Mouse (Mus musculus): ENCODE data around the gene Mapkapk2. TPM values are rescaled to one million over a fixed set of nuclear protein-coding genes. Genes with fewer than 3 reads are reported as not detected.

Gene Mapkapk2
- polyA plus RNA-seq, 1 experiment from 2014 or later = 93.0 TPM

DNA sequence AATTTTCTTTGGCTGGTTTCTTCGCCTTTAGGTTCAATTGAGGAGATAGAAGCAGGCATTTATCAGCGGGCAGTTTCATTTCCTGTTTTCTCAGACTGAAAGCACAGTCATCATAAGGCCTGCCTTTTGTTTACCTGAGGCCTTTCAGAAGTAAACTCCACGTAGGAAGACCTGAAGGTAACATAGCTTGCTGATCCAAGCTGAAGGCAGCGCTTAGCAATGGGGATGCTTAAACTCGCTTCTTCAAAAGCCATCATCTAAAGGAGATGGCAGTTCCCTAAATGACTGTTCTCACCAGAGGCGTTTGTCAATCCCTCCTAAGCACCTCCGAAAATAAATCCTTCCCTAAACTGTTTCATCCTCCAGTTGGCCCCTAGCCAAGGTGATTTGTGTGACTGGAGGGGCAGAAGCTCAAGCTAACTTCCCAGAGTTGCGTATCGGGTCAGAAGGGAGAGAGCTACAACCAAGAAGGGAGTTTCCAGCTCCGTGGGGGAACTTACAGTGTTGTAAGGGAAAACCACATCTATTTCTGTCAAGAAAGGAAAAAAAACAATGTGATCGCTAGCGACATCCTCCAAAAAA is 13.0 kb upstream of the Mapkapk2 start:
- no peak for ATAC-seq (ENCODE audit: insufficient number of reproducible peaks, low FRiP score)
- peak overlapping the region; percentile 64 for H3K27ac ChIP-seq (ENCODE audit: poor library complexity, severe bottlenecking)
- H3K9ac ChIP-seq = no peak overlapping the region; the same call in 1 of the 2 replicates
- 53% methylated on average over 12 of the region's 12 CpGs for WGBS
- H3K36me3 ChIP-seq = no peaks in the 10 kb centered on the region
- no peak overlapping the region for H3K4me3 ChIP-seq
- H3K4me2 ChIP-seq = no peak overlapping the region
- H3K27me3 ChIP-seq (replicated peaks) = no peaks in the 10 kb centered on the region
- H3K4me1 ChIP-seq (replicated peaks) = peaks cover 60% of the 10 kb centered on the region
- H3K9me3 ChIP-seq (replicated peaks) = no peaks in the 10 kb centered on the region

DNA sequence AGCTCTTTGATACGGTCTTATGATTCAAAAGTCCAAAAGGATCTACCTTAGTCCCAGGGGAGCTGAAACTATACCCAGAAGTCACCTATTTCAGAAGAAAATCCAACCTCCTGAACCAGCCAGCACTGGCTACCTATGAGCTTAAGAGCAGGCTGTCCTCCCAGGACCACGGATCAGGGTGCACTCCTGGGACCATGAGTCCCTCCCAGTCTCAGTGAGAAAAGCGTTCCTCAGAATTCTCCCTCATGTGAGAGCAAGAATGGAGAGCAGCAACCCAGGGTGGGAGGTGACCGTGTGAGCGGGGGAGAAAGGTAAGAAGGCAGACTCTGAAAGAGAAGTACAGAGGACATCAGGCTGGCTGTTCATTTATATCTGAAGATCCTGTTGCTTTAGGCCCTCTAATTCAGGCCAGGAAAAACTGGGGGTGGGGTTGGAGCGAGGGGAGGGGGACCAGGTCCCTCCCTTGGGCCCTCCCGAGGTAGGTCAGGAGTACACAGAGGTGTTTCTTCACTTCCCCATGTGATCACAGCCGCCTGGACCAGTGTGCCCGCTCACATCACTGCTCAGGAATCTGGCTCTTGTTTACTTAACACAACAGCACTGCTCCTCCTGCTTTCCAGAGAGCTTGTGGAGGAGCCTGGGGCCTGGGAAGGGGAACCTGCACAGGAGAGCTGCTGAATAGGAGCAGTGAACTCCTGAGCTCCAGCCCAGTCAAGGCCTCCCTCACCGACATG is 10.1 kb upstream of the Mapkapk2 start:
- no peaks in the 10 kb centered on the region for H3K9me3 ChIP-seq (replicated peaks)
- peak overlapping the region; percentile 77 for H3K27ac ChIP-seq (ENCODE audit: poor library complexity, severe bottlenecking)
- no peak overlapping the region for H3K4me3 ChIP-seq
- peaks cover 53% of the 10 kb centered on the region for H3K4me1 ChIP-seq (replicated peaks)
- ATAC-seq (ENCODE audit: insufficient number of reproducible peaks, low FRiP score) = peak; percentile 79
- WGBS = 40% methylated on average over 10 of the region's 10 CpGs
- H3K27me3 ChIP-seq (replicated peaks) = no peaks in the 10 kb centered on the region
- H3K9ac ChIP-seq = peak overlapping the region; percentile 13; the same call in 1 of the 2 replicates
- no peaks in the 10 kb centered on the region for H3K36me3 ChIP-seq
- H3K4me2 ChIP-seq = no peak overlapping the region; the same call in 1 of the 2 replicates

DNA sequence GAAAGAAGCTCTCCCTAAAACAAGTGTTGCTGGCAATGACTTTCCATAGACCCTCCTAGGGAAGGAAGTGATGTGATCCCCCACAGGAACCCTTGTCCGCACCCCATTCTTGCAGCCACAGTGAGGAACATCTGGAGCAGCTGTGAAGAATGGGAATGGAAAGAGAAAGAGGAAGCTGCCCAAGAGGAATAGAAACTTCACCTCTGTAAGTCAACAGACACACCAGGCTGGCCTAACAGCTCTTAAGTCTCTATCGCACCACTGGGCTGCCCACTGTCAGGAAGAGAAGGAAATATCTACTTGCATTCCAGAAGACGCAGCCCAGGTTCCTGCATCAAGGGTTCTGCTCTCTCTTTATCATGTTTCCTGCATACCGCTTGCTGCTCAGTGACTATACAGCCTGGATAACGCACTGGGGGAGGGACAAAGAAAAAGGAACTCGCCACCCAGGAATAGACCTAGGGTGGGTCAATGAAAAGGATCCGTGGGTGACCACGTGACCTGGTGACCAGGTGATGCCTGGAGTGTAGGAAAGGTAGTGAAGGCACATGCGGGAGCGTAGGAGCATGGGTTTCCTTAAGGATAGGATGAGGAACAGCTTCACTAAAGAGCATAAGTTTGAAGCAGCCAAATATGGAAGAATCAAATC is 6.3 kb upstream of the Mapkapk2 start:
- Histone ChIP-seq H3K27ac (ENCODE audit: poor library complexity, severe bottlenecking) (peak overlapping the region; percentile 35; the same call in 1 of the 2 replicates), H3K36me3 (no peaks in the 10 kb centered on the region), H3K9me3 (replicated peaks) (no peaks in the 10 kb centered on the region), H3K4me2 (peak overlapping the region; percentile 4; the same call in 1 of the 2 replicates), H3K27me3 (replicated peaks) (no peaks in the 10 kb centered on the region), H3K4me3 (no peak overlapping the region), H3K4me1 (replicated peaks) (peaks cover 27% of the 10 kb centered on the region), H3K9ac (no peak overlapping the region)
- 0 out of 2 replicates have a peak, but pooled peaks have one; percentile 15 for ATAC-seq (ENCODE audit: insufficient number of reproducible peaks, low FRiP score)
- 39% methylated on average over 10 of the region's 10 CpGs for WGBS

DNA sequence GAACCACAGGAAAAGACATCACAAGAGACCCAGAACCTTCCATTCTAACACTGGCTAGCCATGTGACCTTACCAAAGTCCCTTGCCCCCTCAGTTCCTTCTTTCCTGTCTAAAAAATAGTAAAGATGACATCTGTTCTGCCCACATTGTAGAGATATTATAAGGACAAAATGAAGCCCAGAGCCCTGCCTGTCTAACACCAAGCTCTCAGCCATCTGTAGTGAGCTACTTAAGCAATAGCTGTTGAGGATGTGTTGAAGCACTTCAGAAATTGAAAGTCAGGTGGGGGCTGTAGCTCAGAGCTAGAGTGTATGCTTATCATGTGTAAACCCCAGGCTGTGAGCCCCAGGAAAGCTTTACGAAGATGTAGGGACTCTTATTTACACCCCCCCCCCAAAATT is 3.2 kb upstream of the Mapkapk2 start:
- ATAC-seq (ENCODE audit: insufficient number of reproducible peaks, low FRiP score) = no peak

DNA sequence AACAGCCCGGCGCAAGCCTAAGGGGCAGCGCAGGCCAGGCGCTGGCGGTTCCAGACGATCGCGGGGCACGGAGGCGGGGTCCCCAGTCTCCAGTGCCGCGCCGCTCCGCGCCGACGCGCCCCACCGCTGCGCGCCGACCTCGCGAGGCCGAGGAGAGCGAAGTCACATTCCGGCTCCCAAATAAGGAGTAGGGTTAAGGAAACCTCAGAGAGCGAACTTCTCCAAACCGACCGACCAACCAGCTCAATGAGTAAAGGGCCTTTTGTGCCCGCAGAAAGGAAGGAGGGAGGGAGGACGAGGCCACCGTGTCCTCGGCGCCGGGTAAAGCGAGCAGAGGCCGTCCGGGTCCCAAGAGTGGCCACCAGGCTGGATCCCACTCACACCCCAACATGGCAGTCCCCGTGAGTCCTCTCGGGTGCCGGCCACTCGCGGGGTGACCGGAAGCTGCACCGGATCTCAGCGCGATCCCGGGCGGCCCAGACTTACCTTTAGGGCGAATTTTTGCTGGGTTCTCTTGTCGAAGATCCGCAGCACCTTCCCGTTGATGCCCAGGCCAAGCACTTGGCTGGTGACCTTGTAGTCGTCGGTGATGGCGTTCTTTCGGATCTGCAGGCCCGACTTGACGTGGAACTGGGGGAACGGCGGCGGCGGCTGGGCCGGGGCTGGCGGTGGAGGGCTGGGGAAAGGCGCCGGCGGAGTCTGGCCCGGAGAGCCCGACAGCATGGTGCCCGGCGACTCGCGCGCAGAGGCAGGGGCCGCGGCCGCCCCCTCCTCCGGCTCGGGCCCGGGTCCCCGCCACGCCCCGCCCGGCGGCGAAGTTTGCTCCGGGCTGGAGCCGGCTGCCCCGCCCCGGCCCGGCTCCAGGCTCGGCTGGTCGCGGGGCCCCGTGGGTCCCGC is 575 bp downstream of the Mapkapk2 start:
- Histone ChIP-seq H3K36me3 (no peaks in the 10 kb centered on the region), H3K4me1 (replicated peaks) (peaks cover 44% of the 10 kb centered on the region), H3K27me3 (replicated peaks) (no peaks in the 10 kb centered on the region), H3K4me2 (peak overlapping the region; percentile 89), H3K9ac (peak overlapping the region; percentile 98), H3K4me3 (peak overlapping the region; percentile 87), H3K9me3 (replicated peaks) (no peaks in the 10 kb centered on the region), H3K27ac (ENCODE audit: poor library complexity, severe bottlenecking) (peak overlapping the region; percentile 96)
- 1% methylated on average over 90 of the region's 98 CpGs for WGBS
- peak; percentile 41 for ATAC-seq (ENCODE audit: insufficient number of reproducible peaks, low FRiP score)

More for the DNA sequence above, 3.2 kb upstream of the Mapkapk2 start:
- H3K4me1 ChIP-seq (replicated peaks) = peaks cover 22% of the 10 kb centered on the region
- H3K27me3 ChIP-seq (replicated peaks) = no peaks in the 10 kb centered on the region
- WGBS = 56% methylated on average over 1 of the region's 1 CpGs
- H3K36me3 ChIP-seq = no peaks in the 10 kb centered on the region
- no peak overlapping the region for H3K9ac ChIP-seq
- no peaks in the 10 kb centered on the region for H3K9me3 ChIP-seq (replicated peaks)
- H3K4me3 ChIP-seq = no peak overlapping the region
- H3K27ac ChIP-seq (ENCODE audit: poor library complexity, severe bottlenecking) = no peak overlapping the region
- no peak overlapping the region for H3K4me2 ChIP-seq

DNA sequence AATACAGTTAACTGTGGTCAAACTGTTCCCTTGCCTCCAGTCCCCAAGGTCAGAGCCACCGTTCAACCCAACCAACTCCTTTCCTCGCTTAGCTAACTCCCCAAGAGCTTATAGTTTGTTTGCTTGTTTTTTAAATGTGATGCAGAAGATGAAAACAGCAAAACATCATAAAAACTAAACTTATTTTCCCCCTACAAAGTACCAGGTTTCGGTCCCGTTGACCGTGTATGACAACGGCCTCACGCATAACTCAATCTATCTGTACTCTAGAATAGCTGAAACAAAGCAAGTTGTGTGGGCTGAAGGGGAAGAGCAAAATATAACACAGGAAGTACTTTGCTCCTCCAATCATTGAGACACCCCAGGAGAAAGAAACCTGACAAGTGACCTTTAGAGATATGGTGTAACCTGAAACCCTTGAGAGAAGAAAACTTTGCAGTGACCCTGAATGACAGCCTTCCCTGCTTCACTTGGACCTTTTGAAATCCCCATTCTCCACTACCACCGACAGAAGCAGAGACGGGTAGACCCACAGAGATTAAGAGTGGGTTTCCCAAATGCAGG is 1.4 kb downstream of the Mapkapk2 start:
- H3K27ac ChIP-seq (ENCODE audit: poor library complexity, severe bottlenecking) = peak overlapping the region; percentile 96
- H3K27me3 ChIP-seq (replicated peaks) = no peaks in the 10 kb centered on the region
- H3K36me3 ChIP-seq = no peaks in the 10 kb centered on the region
- no peak for ATAC-seq (ENCODE audit: insufficient number of reproducible peaks, low FRiP score)
- no peaks in the 10 kb centered on the region for H3K9me3 ChIP-seq (replicated peaks)
- 10% methylated on average over 9 of the region's 9 CpGs for WGBS
- peak overlapping the region; percentile 87 for H3K4me3 ChIP-seq
- H3K9ac ChIP-seq = peak overlapping the region; percentile 98
- peaks cover 51% of the 10 kb centered on the region for H3K4me1 ChIP-seq (replicated peaks)
- H3K4me2 ChIP-seq = peak overlapping the region; percentile 89

DNA sequence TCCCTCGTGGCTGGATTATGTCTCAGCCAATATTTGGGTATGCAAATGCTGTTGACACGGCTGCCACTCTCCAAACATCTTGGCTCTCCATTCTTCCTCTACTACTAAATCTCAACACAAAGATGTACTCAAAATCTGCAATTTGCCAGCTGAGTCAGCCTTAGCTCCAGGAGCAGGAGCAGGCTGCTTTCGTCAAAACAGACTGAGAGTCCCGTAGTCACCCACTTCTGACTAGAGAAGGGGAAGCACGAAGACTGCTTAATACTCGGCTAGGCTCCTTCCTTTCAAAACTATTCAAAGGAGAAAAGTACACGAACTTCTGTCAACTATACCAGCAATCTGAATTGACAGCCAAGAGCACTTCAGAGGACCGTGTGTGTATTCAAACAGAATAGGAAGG is 2.1 kb downstream of the Mapkapk2 start:
- no peak for ATAC-seq (ENCODE audit: insufficient number of reproducible peaks, low FRiP score)
- Histone ChIP-seq H3K36me3 (no peaks in the 10 kb centered on the region), H3K9ac (peak overlapping the region; percentile 98), H3K4me1 (replicated peaks) (peaks cover 58% of the 10 kb centered on the region), H3K27ac (ENCODE audit: poor library complexity, severe bottlenecking) (peak overlapping the region; percentile 96), H3K4me3 (peak overlapping the region; percentile 87), H3K9me3 (replicated peaks) (no peaks in the 10 kb centered on the region), H3K27me3 (replicated peaks) (no peaks in the 10 kb centered on the region), H3K4me2 (peak overlapping the region; percentile 89)
- 25% methylated on average over 8 of the region's 8 CpGs for whole genome bisulfite sequencing

DNA sequence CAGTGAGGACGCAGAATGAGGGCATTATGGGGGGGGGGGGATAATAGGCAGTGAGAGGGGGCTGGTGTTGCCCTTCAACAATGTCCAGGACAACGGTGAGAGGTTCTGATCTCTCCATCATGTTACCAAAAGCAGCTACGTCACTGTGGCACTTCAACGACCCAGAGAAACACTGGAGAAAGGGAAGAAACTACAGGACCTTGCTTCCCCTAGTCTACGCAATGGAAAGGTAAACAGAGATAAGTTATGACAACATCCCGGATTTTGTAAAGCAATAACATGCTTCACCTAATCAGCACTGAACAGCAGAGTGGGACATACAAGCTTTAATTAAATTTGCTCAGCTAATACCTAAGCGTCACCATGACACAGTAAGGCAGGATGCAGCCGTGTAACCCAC is 3.7 kb downstream of the Mapkapk2 start:
- no peak overlapping the region for H3K27ac ChIP-seq (ENCODE audit: poor library complexity, severe bottlenecking)
- H3K4me1 ChIP-seq (replicated peaks) = peaks cover 75% of the 10 kb centered on the region
- H3K9ac ChIP-seq = no peak overlapping the region
- WGBS = 40% methylated on average over 8 of the region's 8 CpGs
- peak overlapping the region; percentile 89; the same call in 1 of the 2 replicates for H3K4me2 ChIP-seq
- no peaks in the 10 kb centered on the region for H3K36me3 ChIP-seq
- no peak for ATAC-seq (ENCODE audit: insufficient number of reproducible peaks, low FRiP score)
- no peak overlapping the region for H3K4me3 ChIP-seq
- H3K9me3 ChIP-seq (replicated peaks) = no peaks in the 10 kb centered on the region
- H3K27me3 ChIP-seq (replicated peaks) = no peaks in the 10 kb centered on the region

DNA sequence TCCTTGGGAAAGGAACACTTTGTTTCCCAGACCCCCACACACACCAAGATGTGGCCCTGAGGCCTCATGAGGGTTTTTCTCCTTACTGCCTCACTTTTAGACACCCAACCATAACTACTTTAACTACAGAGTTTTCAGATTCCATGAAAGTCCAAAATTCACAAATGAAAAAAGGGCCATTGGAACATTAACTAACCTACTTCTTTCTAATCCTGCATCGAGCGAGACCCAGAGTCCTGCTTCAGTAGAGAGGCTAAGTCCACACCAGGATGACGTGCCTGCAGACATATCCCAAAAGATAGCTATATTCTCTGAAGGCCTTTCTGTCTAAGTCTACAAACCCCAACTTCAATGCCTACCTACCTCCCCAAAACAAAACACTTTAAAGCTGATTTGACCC is 4.8 kb downstream of the Mapkapk2 start:
- no peak overlapping the region for H3K4me2 ChIP-seq
- 90% methylated on average over 3 of the region's 3 CpGs for WGBS
- peak overlapping the region; percentile 43; the same call in 1 of the 2 replicates for H3K27ac ChIP-seq (ENCODE audit: poor library complexity, severe bottlenecking)
- ATAC-seq (ENCODE audit: insufficient number of reproducible peaks, low FRiP score) = no peak
- no peaks in the 10 kb centered on the region for H3K27me3 ChIP-seq (replicated peaks)
- peaks cover 83% of the 10 kb centered on the region for H3K4me1 ChIP-seq (replicated peaks)
- no peak overlapping the region for H3K9ac ChIP-seq
- H3K9me3 ChIP-seq (replicated peaks) = no peaks in the 10 kb centered on the region
- H3K36me3 ChIP-seq = no peaks in the 10 kb centered on the region
- H3K4me3 ChIP-seq = no peak overlapping the region

DNA sequence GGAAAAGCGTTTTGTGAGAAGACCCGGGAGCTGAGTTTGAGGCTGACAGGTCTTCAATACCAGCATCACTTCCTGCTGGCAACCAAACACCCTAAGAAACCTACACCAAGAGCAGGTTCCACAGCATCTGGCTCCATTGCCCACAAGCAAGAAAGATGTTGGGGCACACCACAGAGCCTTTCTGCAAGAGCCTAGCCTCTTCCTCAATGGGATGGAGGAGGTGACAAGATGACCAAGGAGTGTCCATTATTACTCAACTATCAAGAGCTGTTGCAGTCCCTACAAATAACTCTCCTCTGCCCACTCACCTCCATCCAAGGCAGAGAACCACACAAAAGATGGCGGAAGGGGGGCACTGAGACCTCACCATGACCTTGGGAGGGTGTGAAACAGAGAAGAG is 5.5 kb downstream of the Mapkapk2 start:
- Histone ChIP-seq H3K27me3 (replicated peaks) (no peaks in the 10 kb centered on the region), H3K9me3 (replicated peaks) (no peaks in the 10 kb centered on the region), H3K4me3 (no peak overlapping the region), H3K4me2 (no peak overlapping the region), H3K27ac (ENCODE audit: poor library complexity, severe bottlenecking) (no peak overlapping the region; the same call in 1 of the 2 replicates), H3K36me3 (no peaks in the 10 kb centered on the region), H3K4me1 (replicated peaks) (peaks cover 88% of the 10 kb centered on the region), H3K9ac (no peak overlapping the region)
- WGBS = 81% methylated on average over 3 of the region's 3 CpGs
- no peak for ATAC-seq (ENCODE audit: insufficient number of reproducible peaks, low FRiP score)
